Comparison of ENCODE assay signal across 24 mouse cellular contexts in the genomic region with DNA sequence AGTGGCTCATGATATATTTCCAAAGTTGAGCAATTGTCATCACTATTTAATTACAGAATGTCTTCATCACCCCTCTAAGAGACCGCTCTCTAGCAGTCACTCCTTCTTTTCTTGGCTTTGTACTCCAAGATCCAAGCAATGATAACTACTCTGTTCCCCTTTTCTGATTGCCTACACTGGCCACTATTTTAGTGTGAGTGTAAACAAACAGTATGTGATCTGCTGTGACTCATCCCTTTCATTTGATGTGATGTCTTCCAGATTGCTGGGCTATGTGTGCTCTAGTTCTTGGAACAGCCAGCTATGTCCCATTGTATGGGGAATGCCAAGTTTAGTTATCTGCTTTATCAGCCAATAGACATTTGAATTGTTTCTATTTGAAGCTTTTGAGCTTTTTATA.
DNase-seq lines count a peak whose midpoint lies in the region; ATAC-seq lines count a peak whose summit lies in the region.
"Had no signal": no experiment of that assay in that cellular context is flagged by ENCODE, and none has a peak within 500 bp of the region (broad histone marks: within the 10 kb centered on the region; RNA-seq: fewer than 3 reads in every experiment).

No protein-coding gene starts in this region.

- ATAC-seq in lung, embryonic 15.5 days (ENCODE audit: borderline replicate concordance, extremely low read depth, low FRiP score, low TSS enrichment) = peak; percentile 90
- no peak for ATAC-seq in midbrain, embryonic 11.5 days (ENCODE audit: low FRiP score)
- ATAC-seq in midbrain, embryonic 14.5 days (ENCODE audit: low FRiP score, low TSS enrichment) = no peak
- ATAC-seq in megakaryocyte progenitor cell, adult 5-6 weeks (replicated peaks; ENCODE audit: poor library complexity) = peak; percentile 42
- ATAC-seq: forebrain, embryonic 15.5 days; Patski had no signal

- H3K36me3 ChIP-seq in lung, embryonic 15.5 days = no peaks in the 10 kb centered on the region
- H3K36me3 ChIP-seq in midbrain, embryonic 11.5 days (ENCODE audit: control insufficient read depth, insufficient read depth, low read length) = no peaks in the 10 kb centered on the region
- H3K36me3 ChIP-seq in midbrain, embryonic 14.5 days (ENCODE audit: control insufficient read depth, insufficient read depth, low read length) = no peaks in the 10 kb centered on the region
- 0 out of 2 replicates have a peak, but pooled peaks cover under 1% of the 10 kb centered on the region for H3K36me3 ChIP-seq in embryonic facial prominence, embryonic 10.5 days (replicated peaks)
- H3K36me3 ChIP-seq: embryonic facial prominence, embryonic 13.5 days; forebrain, embryonic 12.5 days; forebrain, embryonic 15.5 days; hindbrain, embryonic 12.5 days; hindbrain, embryonic 15.5 days had no signal

- no peak overlapping the region for H3K27ac ChIP-seq in lung, embryonic 15.5 days
- no peak overlapping the region for H3K27ac ChIP-seq in midbrain, embryonic 11.5 days (ENCODE audit: low read depth, low read length)
- H3K27ac ChIP-seq in midbrain, embryonic 14.5 days (replicated peaks; ENCODE audit: low read depth, low read length) = no peak overlapping the region
- no peak overlapping the region for H3K27ac ChIP-seq in embryonic facial prominence, embryonic 10.5 days (replicated peaks)
- H3K27ac ChIP-seq: embryonic facial prominence, embryonic 13.5 days; forebrain, embryonic 12.5 days; forebrain, embryonic 15.5 days; hindbrain, embryonic 12.5 days; hindbrain, embryonic 15.5 days had no signal

- no peaks in the 10 kb centered on the region for H3K27me3 ChIP-seq in lung, embryonic 15.5 days
- H3K27me3 ChIP-seq in midbrain, embryonic 11.5 days (ENCODE audit: control insufficient read depth, insufficient read depth, low read length) = no peaks in the 10 kb centered on the region
- no peaks in the 10 kb centered on the region for H3K27me3 ChIP-seq in midbrain, embryonic 14.5 days (ENCODE audit: control insufficient read depth, insufficient read depth, low read length)
- no peaks in the 10 kb centered on the region for H3K27me3 ChIP-seq in embryonic facial prominence, embryonic 10.5 days (replicated peaks; ENCODE audit: low read depth, poor library complexity, severe bottlenecking)
- H3K27me3 ChIP-seq: embryonic facial prominence, embryonic 13.5 days; forebrain, embryonic 12.5 days; forebrain, embryonic 15.5 days; hindbrain, embryonic 12.5 days; hindbrain, embryonic 15.5 days; Patski had no signal

- no peak for DNase-seq in lung, adult 18-20 months
- DNase-seq in midbrain, embryonic 11.5 days (ENCODE audit: low spot score, missing footprints) = peak; percentile 8
- DNase-seq in midbrain, embryonic 14.5 days = no peak
- DNase-seq in brain, adult 2 months (ENCODE audit: low read depth, low spot score) = peak; percentile 65
- DNase-seq in spleen, postnatal 14 days (ENCODE audit: low spot score in 2 of 2) = no peak
- no peak for DNase-seq in embryonic facial prominence, embryonic 10.5 days (ENCODE audit: low spot score)
- DNase-seq: adrenal gland, postnatal 10 days; adrenal gland, postnatal 36 days; cerebellum, adult 11-12 months; cerebellum, adult 9-10 months; cerebellum, postnatal 14 days; gastrocnemius, postnatal 10 days; gastrocnemius, postnatal 36 days; heart, adult 11 months had no signal

- H3K4me1 ChIP-seq in lung, embryonic 15.5 days = peaks cover 11% of the 10 kb centered on the region
- no peaks in the 10 kb centered on the region for H3K4me1 ChIP-seq in midbrain, embryonic 11.5 days (ENCODE audit: control insufficient read depth, insufficient read depth, low read length)
- H3K4me1 ChIP-seq in midbrain, embryonic 14.5 days (ENCODE audit: control insufficient read depth, insufficient read depth, low read length) = no peaks in the 10 kb centered on the region; the same call in 1 of the 2 replicates
- H3K4me1 ChIP-seq in embryonic facial prominence, embryonic 10.5 days = peaks cover 6% of the 10 kb centered on the region; the same call in 1 of the 2 replicates
- H3K4me1 ChIP-seq: forebrain, embryonic 12.5 days had no signal

- H3K4me2 ChIP-seq in lung, embryonic 15.5 days = no peak overlapping the region
- H3K4me2 ChIP-seq in midbrain, embryonic 11.5 days = no peak overlapping the region
- no peak overlapping the region for H3K4me2 ChIP-seq in midbrain, embryonic 14.5 days (ENCODE audit: low read length)
- H3K4me2 ChIP-seq: embryonic facial prominence, embryonic 13.5 days; forebrain, embryonic 12.5 days; forebrain, embryonic 15.5 days; heart, embryonic 11.5 days; hindbrain, embryonic 12.5 days; hindbrain, embryonic 15.5 days had no signal

- H3K9me3 ChIP-seq in lung, embryonic 15.5 days = no peaks in the 10 kb centered on the region
- H3K9me3 ChIP-seq in midbrain, embryonic 11.5 days (ENCODE audit: control insufficient read depth, low read length) = no peaks in the 10 kb centered on the region
- H3K9me3 ChIP-seq in midbrain, embryonic 14.5 days (ENCODE audit: control insufficient read depth, low read length) = no peaks in the 10 kb centered on the region
- no peaks in the 10 kb centered on the region for H3K9me3 ChIP-seq in embryonic facial prominence, embryonic 10.5 days
- H3K9me3 ChIP-seq: embryonic facial prominence, embryonic 13.5 days; forebrain, embryonic 12.5 days; forebrain, embryonic 15.5 days; hindbrain, embryonic 15.5 days had no signal

- no peak overlapping the region for H3K9ac ChIP-seq in lung, embryonic 15.5 days
- no peak overlapping the region for H3K9ac ChIP-seq in midbrain, embryonic 11.5 days (ENCODE audit: low read length)
- no peak overlapping the region for H3K9ac ChIP-seq in midbrain, embryonic 14.5 days (replicated peaks; ENCODE audit: low read length)
- H3K9ac ChIP-seq: embryonic facial prominence, embryonic 13.5 days; forebrain, embryonic 12.5 days; forebrain, embryonic 15.5 days; hindbrain, embryonic 12.5 days; hindbrain, embryonic 15.5 days had no signal

- WGBS in lung, embryonic 15.5 days = 41% methylated on average over 1 of the region's 1 CpGs
- 94% methylated on average over 1 of the region's 1 CpGs for WGBS in midbrain, embryonic 11.5 days
- 93% methylated on average over 1 of the region's 1 CpGs for WGBS in midbrain, embryonic 14.5 days
- WGBS in embryonic facial prominence, embryonic 10.5 days = 94% methylated on average over 1 of the region's 1 CpGs

- H3K4me3 ChIP-seq in lung, embryonic 15.5 days = no peak overlapping the region
- H3K4me3 ChIP-seq in midbrain, embryonic 11.5 days (ENCODE audit: low read depth, low read length) = no peak overlapping the region
- H3K4me3 ChIP-seq in midbrain, embryonic 14.5 days (replicated peaks; ENCODE audit: low read depth, low read length) = no peak overlapping the region
- no peak overlapping the region for H3K4me3 ChIP-seq in embryonic facial prominence, embryonic 10.5 days
- H3K4me3 ChIP-seq: embryonic facial prominence, embryonic 13.5 days; erythroblast, embryonic 14.5 days; forebrain, embryonic 12.5 days; forebrain, embryonic 15.5 days; hindbrain, embryonic 12.5 days; hindbrain, embryonic 15.5 days had no signal

Comparison
In these comparisons a context has a peak if more than half of its experiments do, and no peak if none do; other contexts are left out.
1. DNase-seq: peak in midbrain, embryonic 11.5 days (single experiment) and brain, adult 2 months (single experiment); none in lung, adult 18-20 months (0 of 2), midbrain, embryonic 14.5 days (single experiment), spleen, postnatal 14 days (0 of 2) and embryonic facial prominence, embryonic 10.5 days (single experiment).
2. ATAC-seq: peak in lung, embryonic 15.5 days (single experiment) and megakaryocyte progenitor cell, adult 5-6 weeks (single experiment); none in midbrain, embryonic 11.5 days (single experiment) and midbrain, embryonic 14.5 days (single experiment).